Mouse (Mus musculus) forebrain, embryonic 15.5 days (tissue): ENCODE measurements around the gene Plgrkt. TPM values are rescaled to one million over a fixed set of nuclear protein-coding genes. Genes with fewer than 3 reads are reported as not detected.

Source experiments
- ATAC-seq: fragments of 200-750 bp; cut with Nextera tagmentation; replicated peaks from 2 replicates; pipeline ENCODE4 v1.8.0; 2017; ENCODE audit warnings: mild to moderate bottlenecking, moderate TSS enrichment, moderate library complexity
- H3K27ac ChIP-seq: fragments of 300-500 bp; sonication (generic); replicated peaks from 2 replicates; pipeline ENCODE4 v1.5.1; 2015; ENCODE audit warnings: mild to moderate bottlenecking, inconsistent platforms
- H3K27me3 ChIP-seq: fragments of 300-500 bp; sonication (generic); 2 replicates; pipeline ENCODE4 v1.6.1; 2015; ENCODE audit warnings: inconsistent platforms
- H3K36me3 ChIP-seq: fragments of 300-500 bp; sonication (generic); 2 replicates; pipeline ENCODE4 v1.6.1; 2015; ENCODE audit warnings: mild to moderate bottlenecking, inconsistent platforms
- H3K4me1 ChIP-seq: fragments of 300-500 bp; sonication (generic); 2 replicates; pipeline ENCODE4 v1.6.1; 2015; ENCODE audit warnings: inconsistent platforms
- H3K4me2 ChIP-seq: fragments of 300-500 bp; sonication (generic); replicated peaks from 2 replicates; pipeline ENCODE4 v1.6.1; 2015; ENCODE audit warnings: mild to moderate bottlenecking, inconsistent platforms
- H3K4me3 ChIP-seq: fragments of 300-500 bp; sonication (generic); 2 replicates; pipeline ENCODE4 v1.5.1; 2015; ENCODE audit warnings: mild to moderate bottlenecking, inconsistent platforms
- H3K9ac ChIP-seq: fragments of 300-500 bp; sonication (generic); replicated peaks from 2 replicates; pipeline ENCODE4 v1.6.1; 2015; ENCODE audit warnings: mild to moderate bottlenecking, inconsistent platforms
- H3K9me3 ChIP-seq: fragments of 300-500 bp; sonication (generic); 2 replicates; pipeline ENCODE4 v1.6.1; 2016; ENCODE audit warnings: inconsistent platforms
- WGBS: fragments of 180-500 bp; shearing (Covaris S2); methylation state at CpG from one replicate; pipeline ENCODE4 v1.1.7; 2015; ENCODE audit warnings: mixed read lengths; 5-methylcytosine and 5-hydroxymethylcytosine counted together
- polyA plus RNA-seq: library from polyadenylated mRNA; unstranded; fragments of >200 nt; fragmentation: Nextera tagmentation; extraction: Ambion mirVana; gene quantifications from 2 replicates; pipeline ENCODE4 v1.2.1, GENCODE M21; 2015

Gene Plgrkt
- polyA plus RNA-seq, 1 experiment from 2014 or later: 105 TPM

DNA sequence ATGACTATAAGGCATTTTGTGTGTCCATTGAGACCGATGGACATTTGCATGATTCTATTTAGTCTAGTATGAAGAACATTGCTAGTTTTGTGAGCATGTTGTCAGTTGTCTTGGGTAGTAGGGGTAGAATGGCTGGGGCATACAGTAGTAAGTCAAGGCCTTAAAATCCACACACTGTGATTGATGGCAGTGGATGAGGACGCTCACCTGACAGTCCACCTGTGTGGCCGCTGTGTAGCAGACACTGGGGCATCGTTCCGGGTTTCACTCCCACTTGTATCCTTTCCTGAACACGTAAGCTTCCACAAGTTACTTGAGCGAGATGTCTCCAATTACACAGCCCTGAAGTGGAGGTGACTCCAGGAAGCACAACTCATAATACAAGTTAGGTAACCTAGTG is 3.6 kb downstream of the Plgrkt start:
- H3K9me3 ChIP-seq: no peaks in the 10 kb centered on the region
- 91% methylated on average over 7 of the region's 7 CpGs for WGBS
- no peaks in the 10 kb centered on the region; the same call in 1 of the 2 replicates for H3K36me3 ChIP-seq
- H3K9ac ChIP-seq: no peak overlapping the region
- H3K27me3 ChIP-seq: no peaks in the 10 kb centered on the region
- H3K27ac ChIP-seq: no peak overlapping the region
- H3K4me3 ChIP-seq: no peak overlapping the region
- H3K4me1 ChIP-seq: peaks cover 26% of the 10 kb centered on the region
- H3K4me2 ChIP-seq: no peak overlapping the region
- no peak for ATAC-seq

DNA sequence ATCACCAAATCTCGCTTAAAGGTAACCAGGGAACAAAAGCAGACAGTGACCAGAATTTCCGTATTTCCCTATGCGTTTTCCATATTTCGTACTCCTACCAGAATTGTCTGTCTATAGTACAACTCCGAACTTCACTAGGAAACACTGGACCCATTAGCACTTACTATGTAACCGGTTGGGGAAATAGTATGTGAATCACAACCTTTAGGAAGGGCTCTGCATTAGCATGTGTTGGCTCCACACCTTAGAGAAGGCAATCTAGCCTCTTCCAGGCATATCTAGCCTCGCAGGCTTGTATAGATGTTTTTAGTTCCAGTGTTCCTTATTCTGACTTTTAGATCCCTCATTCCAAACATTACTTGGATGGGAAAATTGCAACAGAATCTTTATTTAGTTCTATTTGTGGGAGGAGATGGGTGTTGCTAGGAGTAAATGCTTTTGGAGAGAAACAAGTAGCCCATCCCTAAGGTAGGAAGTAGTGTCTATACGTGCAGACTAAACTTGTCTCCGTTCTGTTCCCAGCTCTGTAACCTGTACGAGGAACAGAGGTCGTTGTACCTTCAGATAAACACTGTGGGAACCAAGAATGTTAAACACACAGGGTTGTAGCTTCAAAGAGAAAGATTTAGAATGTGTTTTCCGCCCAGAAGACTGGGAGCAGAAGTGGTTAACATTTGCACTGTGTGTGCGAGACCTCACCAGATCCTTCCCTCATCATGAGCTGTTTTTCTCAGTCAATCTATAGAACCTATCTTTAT is 4.8 kb downstream of the Plgrkt start:
- Histone ChIP-seq H3K9me3 (no peaks in the 10 kb centered on the region), H3K4me1 (peaks cover 23% of the 10 kb centered on the region), H3K36me3 (peaks cover 3% of the 10 kb centered on the region; the same call in 1 of the 2 replicates), H3K9ac (peak overlapping the region; percentile 61), H3K27me3 (no peaks in the 10 kb centered on the region), H3K4me2 (peak overlapping the region; percentile 64), H3K27ac (peak overlapping the region; percentile 27; the same call in 1 of the 2 replicates), H3K4me3 (peak overlapping the region; percentile 55)
- whole genome bisulfite sequencing: 48% methylated on average over 13 of the region's 13 CpGs
- ATAC-seq: peak; percentile 49

- ATAC-seq: peak; percentile 100
- Histone ChIP-seq H3K9me3 (no peaks in the 10 kb centered on the region), H3K27ac (peak overlapping the region; percentile 65), H3K4me2 (peak overlapping the region; percentile 64), H3K36me3 (peaks cover 3% of the 10 kb centered on the region; the same call in 1 of the 2 replicates), H3K27me3 (no peaks in the 10 kb centered on the region), H3K9ac (peak overlapping the region; percentile 61), H3K4me3 (peak overlapping the region; percentile 55), H3K4me1 (peaks cover 20% of the 10 kb centered on the region)
- 2% methylated on average over 33 of the region's 33 CpGs for WGBS
Observed at GRCm38 (mm10) chr19:29361468-29362130, 5.6 kb downstream of the Plgrkt start.

DNA sequence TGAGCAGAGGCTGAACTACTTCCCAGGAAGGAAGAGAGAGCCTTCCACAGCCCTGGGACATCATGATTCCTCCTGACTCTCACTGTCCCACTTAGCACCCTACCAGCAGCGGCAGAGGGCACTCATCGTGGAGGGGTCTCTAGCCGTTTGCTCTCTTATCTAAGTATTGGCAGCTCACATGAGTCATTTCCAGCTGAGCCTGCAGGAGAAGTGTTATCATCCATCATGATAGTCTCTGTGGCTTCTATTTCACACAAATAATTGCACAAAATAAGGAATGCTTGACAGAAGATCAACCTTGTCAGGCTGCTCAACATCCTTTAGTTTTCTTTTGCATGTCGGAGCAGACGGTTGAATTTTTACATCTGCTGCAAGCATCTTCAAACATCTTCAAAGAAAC is 6.9 kb downstream of the Plgrkt start:
- H3K4me1 ChIP-seq: peaks cover 23% of the 10 kb centered on the region
- no peak overlapping the region for H3K4me2 ChIP-seq
- no peak overlapping the region for H3K4me3 ChIP-seq
- 92% methylated on average over 5 of the region's 5 CpGs for WGBS
- no peaks in the 10 kb centered on the region for H3K27me3 ChIP-seq
- H3K9ac ChIP-seq: no peak overlapping the region
- no peaks in the 10 kb centered on the region for H3K9me3 ChIP-seq
- no peak for ATAC-seq
- no peak overlapping the region for H3K27ac ChIP-seq
- H3K36me3 ChIP-seq: peaks cover 3% of the 10 kb centered on the region; the same call in 1 of the 2 replicates

GRCm38 (mm10) chr19:29356281-29356680 is 10.9 kb downstream of the Plgrkt start:
- Histone ChIP-seq H3K36me3 (peaks cover 12% of the 10 kb centered on the region), H3K27me3 (no peaks in the 10 kb centered on the region), H3K4me2 (no peak overlapping the region), H3K4me3 (no peak overlapping the region), H3K4me1 (peaks cover 17% of the 10 kb centered on the region), H3K9me3 (no peaks in the 10 kb centered on the region), H3K9ac (no peak overlapping the region), H3K27ac (no peak overlapping the region)
- ATAC-seq: no peak
- 89% methylated on average over 11 of the region's 11 CpGs for WGBS

DNA sequence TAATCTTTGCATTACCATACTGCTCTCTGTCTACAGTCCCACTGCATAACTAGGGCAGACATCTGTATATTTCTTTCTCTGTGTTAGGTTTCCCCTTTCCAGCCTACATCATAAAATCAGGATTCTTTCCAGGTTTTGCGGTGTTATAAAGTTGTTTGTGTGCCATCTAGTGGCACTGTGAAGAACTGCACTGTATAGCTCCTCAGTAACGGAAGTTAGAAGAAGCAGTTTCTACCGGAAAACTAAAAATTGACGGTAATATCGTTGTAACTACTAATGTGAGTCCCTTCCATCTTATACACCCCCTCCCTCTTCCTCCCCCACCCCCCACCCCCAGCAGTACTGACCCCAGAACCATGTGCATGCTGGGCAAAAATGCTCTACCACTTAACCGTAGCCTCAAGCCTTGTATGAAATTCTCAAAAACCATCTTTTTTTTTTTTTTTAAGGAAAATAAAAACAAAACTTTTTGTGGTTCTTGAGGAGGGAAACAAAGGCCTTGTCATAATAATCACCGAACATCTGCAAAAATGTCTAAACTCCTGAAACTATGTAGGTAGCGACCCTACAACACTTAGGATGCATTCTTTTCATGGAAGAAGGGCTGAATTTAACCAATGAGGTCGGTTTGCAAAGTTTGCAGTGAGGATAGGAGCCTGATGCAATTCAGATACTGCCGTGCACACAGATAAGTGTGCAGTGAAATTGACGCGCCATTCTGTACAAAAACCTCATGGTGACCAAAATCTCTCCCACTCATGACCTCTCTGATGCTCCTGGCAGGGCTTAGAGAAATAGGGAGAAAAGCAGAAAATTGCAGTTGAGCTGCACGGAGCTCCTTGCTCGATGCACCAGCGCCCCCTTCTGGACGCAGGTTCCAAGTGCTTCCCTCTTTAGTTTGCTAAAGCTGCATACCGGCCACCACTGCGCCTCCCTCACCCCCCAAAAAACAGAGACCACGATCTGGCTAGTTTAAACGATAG is 12.0 kb downstream of the Plgrkt start:
- Histone ChIP-seq H3K4me2 (peak overlapping the region; percentile 45), H3K9ac (no peak overlapping the region; the same call in 1 of the 2 replicates), H3K9me3 (no peaks in the 10 kb centered on the region), H3K36me3 (peaks cover 15% of the 10 kb centered on the region), H3K27ac (no peak overlapping the region), H3K4me3 (peak overlapping the region; percentile 25), H3K4me1 (peaks cover 8% of the 10 kb centered on the region), H3K27me3 (no peaks in the 10 kb centered on the region)
- ATAC-seq: peak; percentile 74
- WGBS: 3% methylated on average over 20 of the region's 20 CpGs

DNA sequence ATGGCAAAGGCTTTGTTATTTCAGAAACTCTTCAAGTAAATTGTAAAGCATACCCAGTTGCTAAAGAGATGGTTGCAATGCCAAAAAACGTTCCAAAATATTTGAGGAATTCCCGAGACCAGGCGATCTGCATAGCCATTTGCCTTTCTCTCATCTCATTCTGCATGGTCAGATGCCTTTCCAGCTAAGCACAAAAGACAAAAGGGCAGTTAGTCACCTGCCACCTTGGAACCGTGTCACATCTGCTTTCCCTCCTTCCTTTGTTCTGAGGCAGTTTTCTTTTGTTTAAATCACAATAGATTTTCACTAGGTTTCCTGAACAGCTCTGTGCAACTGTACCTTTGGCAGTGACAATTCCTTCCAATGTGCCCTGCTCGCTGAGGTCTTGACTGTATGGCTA is 16.2 kb downstream of the Plgrkt start:
- no peak overlapping the region for H3K4me3 ChIP-seq
- H3K4me1 ChIP-seq: peaks cover 6% of the 10 kb centered on the region
- no peaks in the 10 kb centered on the region for H3K27me3 ChIP-seq
- no peak overlapping the region for H3K27ac ChIP-seq
- ATAC-seq: no peak
- H3K9ac ChIP-seq: no peak overlapping the region
- WGBS: 40% methylated on average over 5 of the region's 5 CpGs
- H3K36me3 ChIP-seq: peaks cover 23% of the 10 kb centered on the region
- H3K4me2 ChIP-seq: no peak overlapping the region
- H3K9me3 ChIP-seq: no peaks in the 10 kb centered on the region

DNA sequence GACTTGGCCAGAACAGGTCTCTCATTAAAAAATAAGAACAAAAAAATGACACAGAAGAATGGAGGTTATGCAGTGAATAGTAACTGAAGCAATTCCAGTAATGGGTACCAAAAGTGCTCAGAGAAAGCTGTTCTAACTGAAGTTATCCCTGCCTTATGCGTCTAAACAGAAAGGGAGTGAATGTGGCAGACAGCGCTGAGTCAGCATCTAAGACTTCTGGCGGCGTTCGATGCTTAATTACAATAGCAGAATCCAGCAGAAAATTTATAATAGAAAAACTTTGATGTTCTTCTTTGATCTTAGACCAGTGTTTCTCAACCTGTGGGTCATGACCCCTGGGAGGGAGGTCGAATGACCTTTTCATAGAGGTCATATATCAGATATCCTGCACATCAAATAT is 21.6 kb downstream of the Plgrkt start:
- WGBS: 72% methylated on average over 6 of the region's 6 CpGs
- Histone ChIP-seq H3K9ac (no peak overlapping the region), H3K4me1 (no peaks in the 10 kb centered on the region), H3K9me3 (no peaks in the 10 kb centered on the region), H3K36me3 (peaks cover 12% of the 10 kb centered on the region), H3K4me3 (no peak overlapping the region), H3K27ac (no peak overlapping the region), H3K4me2 (no peak overlapping the region), H3K27me3 (no peaks in the 10 kb centered on the region)
- no peak for ATAC-seq

DNA sequence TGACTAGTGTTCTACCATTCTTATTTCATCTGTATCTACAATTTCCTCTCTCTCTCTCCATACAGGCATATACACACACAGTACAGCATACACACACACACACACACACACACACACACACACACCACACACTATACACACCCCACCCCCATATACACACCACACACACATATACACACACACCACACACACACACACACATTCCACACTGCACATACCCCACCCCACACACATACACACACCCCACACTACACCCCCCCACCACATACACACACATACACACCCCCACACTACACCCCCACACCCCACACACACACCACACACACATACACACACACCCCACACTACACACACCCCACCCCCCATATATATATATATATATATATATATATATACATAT is 22.3 kb downstream of the Plgrkt start:
- Histone ChIP-seq H3K4me1 (no peaks in the 10 kb centered on the region), H3K27me3 (no peaks in the 10 kb centered on the region), H3K9me3 (no peaks in the 10 kb centered on the region), H3K36me3 (peaks cover 8% of the 10 kb centered on the region), H3K9ac (no peak overlapping the region), H3K4me3 (no peak overlapping the region), H3K4me2 (no peak overlapping the region), H3K27ac (no peak overlapping the region)
- ATAC-seq: no peak

DNA sequence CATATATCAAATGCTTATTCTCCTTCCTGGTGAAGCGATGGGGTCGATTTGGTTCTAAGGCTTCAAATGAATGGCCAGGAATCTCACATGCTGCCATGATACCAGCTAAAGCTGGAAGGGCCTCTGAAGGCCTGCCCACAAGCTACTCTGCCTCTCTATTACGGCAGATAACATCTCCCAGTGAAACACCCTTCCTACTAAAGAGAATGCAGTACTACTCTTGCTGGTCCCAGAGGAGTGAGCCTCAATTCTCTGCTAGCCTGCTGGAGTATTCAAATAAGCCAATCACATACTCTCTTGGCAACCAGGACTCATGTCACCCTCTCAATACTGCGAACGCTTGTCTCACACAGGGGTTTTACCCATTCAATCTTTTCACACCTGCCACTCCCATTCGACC is 24.9 kb downstream of the Plgrkt start:
- 87% methylated on average over 6 of the region's 6 CpGs for WGBS
- no peaks in the 10 kb centered on the region for H3K36me3 ChIP-seq
- H3K9ac ChIP-seq: no peak overlapping the region
- H3K4me1 ChIP-seq: no peaks in the 10 kb centered on the region
- no peaks in the 10 kb centered on the region for H3K9me3 ChIP-seq
- no peak overlapping the region for H3K4me3 ChIP-seq
- H3K27ac ChIP-seq: no peak overlapping the region
- H3K4me2 ChIP-seq: no peak overlapping the region
- ATAC-seq: no peak
- H3K27me3 ChIP-seq: no peaks in the 10 kb centered on the region

- Histone ChIP-seq H3K27ac (no peak overlapping the region), H3K4me2 (no peak overlapping the region), H3K9me3 (no peaks in the 10 kb centered on the region), H3K36me3 (no peaks in the 10 kb centered on the region), H3K9ac (no peak overlapping the region), H3K4me1 (no peaks in the 10 kb centered on the region), H3K4me3 (no peak overlapping the region), H3K27me3 (no peaks in the 10 kb centered on the region)
- no peak for ATAC-seq
- 78% methylated on average over 4 of the region's 4 CpGs for WGBS
Observed at GRCm38 (mm10) chr19:29341029-29341428, 26.2 kb downstream of the Plgrkt start.

- Histone ChIP-seq H3K4me3 (no peak overlapping the region), H3K4me2 (no peak overlapping the region), H3K9ac (no peak overlapping the region), H3K9me3 (no peaks in the 10 kb centered on the region), H3K36me3 (no peaks in the 10 kb centered on the region), H3K27ac (no peak overlapping the region), H3K27me3 (no peaks in the 10 kb centered on the region; the same call in 1 of the 2 replicates), H3K4me1 (peaks cover 4% of the 10 kb centered on the region; the same call in 1 of the 2 replicates)
- WGBS: 96% methylated on average over 2 of the region's 2 CpGs
- no peak for ATAC-seq
Observed at GRCm38 (mm10) chr19:29336624-29337023, 30.6 kb downstream of the Plgrkt start.
